Mouse (Mus musculus): Measurements from ENCODE around the gene Tmem174. TPM values are rescaled to one million over a fixed set of nuclear protein-coding genes. Genes with fewer than 3 reads are reported as not detected.

Gene Tmem174
- polyA plus RNA-seq, 1 experiment from 2014 or later, result not detected

- no peaks in the 10 kb centered on the region for H3K4me1 ChIP-seq (ENCODE audit: control insufficient read depth, insufficient read depth, low read length)
- H3K27me3 ChIP-seq (replicated peaks; ENCODE audit: control insufficient read depth, insufficient read depth, low read length), result no peaks in the 10 kb centered on the region
- no peak overlapping the region for H3K4me3 ChIP-seq (ENCODE audit: low read depth, low read length)
- ATAC-seq (ENCODE audit: low read depth), result no peak
- no peaks in the 10 kb centered on the region for H3K36me3 ChIP-seq (ENCODE audit: control insufficient read depth, insufficient read depth, low read length)
- H3K4me2 ChIP-seq (ENCODE audit: low read depth, low read length), result no peak overlapping the region
- whole genome bisulfite sequencing, result 56% methylated on average over 8 of the region's 8 CpGs
- no peak for DNase-seq (ENCODE audit: low spot score)
- H3K9me3 ChIP-seq (ENCODE audit: control insufficient read depth, low read length), result no peaks in the 10 kb centered on the region
- H3K27ac ChIP-seq (replicated peaks; ENCODE audit: low read depth, low read length), result no peak overlapping the region
- no peak overlapping the region for H3K9ac ChIP-seq (ENCODE audit: low read depth, low read length)
Measured at GRCm38 (mm10) chr13:98622881-98623549, 14.2 kb downstream of the Tmem174 start.

GRCm38 (mm10) chr13:98617429-98618067 is 19.7 kb downstream of the Tmem174 start:
- H3K4me2 ChIP-seq (ENCODE audit: low read depth, low read length), result no peak overlapping the region
- H3K9me3 ChIP-seq (ENCODE audit: control insufficient read depth, low read length), result peaks cover 8% of the 10 kb centered on the region
- H3K4me3 ChIP-seq (ENCODE audit: low read depth, low read length), result no peak overlapping the region
- no peaks in the 10 kb centered on the region for H3K27me3 ChIP-seq (replicated peaks; ENCODE audit: control insufficient read depth, insufficient read depth, low read length)
- WGBS, result 68% methylated on average over 17 of the region's 17 CpGs
- no peaks in the 10 kb centered on the region for H3K36me3 ChIP-seq (ENCODE audit: control insufficient read depth, insufficient read depth, low read length)
- no peak overlapping the region for H3K27ac ChIP-seq (replicated peaks; ENCODE audit: low read depth, low read length)
- ATAC-seq (ENCODE audit: low read depth) (no peak), DNase-seq (ENCODE audit: low spot score) (no peak)
- no peaks in the 10 kb centered on the region for H3K4me1 ChIP-seq (ENCODE audit: control insufficient read depth, insufficient read depth, low read length)
- no peak overlapping the region for H3K9ac ChIP-seq (ENCODE audit: low read depth, low read length)

GRCm38 (mm10) chr13:98607885-98608477 is 29.2 kb downstream of the Tmem174 start:
- DNase-seq (ENCODE audit: low spot score) (no peak), ATAC-seq (ENCODE audit: low read depth) (no peak)
- H3K9ac ChIP-seq (ENCODE audit: low read depth, low read length), result no peak overlapping the region
- peaks cover 12% of the 10 kb centered on the region for H3K9me3 ChIP-seq (ENCODE audit: control insufficient read depth, low read length)
- 0 out of 2 replicates have a peak, but pooled peaks cover 1% of the 10 kb centered on the region for H3K4me1 ChIP-seq (ENCODE audit: control insufficient read depth, insufficient read depth, low read length)
- 61% methylated on average over 9 of the region's 9 CpGs for WGBS
- no peak overlapping the region for H3K4me3 ChIP-seq (ENCODE audit: low read depth, low read length)
- no peaks in the 10 kb centered on the region for H3K27me3 ChIP-seq (replicated peaks; ENCODE audit: control insufficient read depth, insufficient read depth, low read length)
- H3K27ac ChIP-seq (replicated peaks; ENCODE audit: low read depth, low read length), result no peak overlapping the region
- no peaks in the 10 kb centered on the region for H3K36me3 ChIP-seq (ENCODE audit: control insufficient read depth, insufficient read depth, low read length)
- H3K4me2 ChIP-seq (ENCODE audit: low read depth, low read length), result no peak overlapping the region

DNA sequence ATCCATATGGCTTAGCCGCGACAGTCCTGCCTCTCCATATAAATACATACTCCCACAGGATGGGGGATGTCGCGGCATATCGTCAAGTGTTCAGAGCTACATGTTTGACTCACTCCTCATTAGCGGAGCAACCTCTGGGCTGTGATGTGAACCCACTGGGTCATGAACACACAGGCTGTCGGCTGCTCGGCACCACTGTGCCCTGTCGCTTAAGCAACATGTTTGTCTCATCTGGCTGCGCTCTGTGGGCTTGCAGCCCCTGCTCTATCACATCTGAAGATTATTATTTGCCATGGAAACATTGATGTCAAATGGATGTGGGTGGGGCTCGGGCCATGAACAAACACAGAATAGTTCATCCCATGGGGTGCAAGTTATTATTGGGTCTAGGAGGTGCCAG is 33.4 kb downstream of the Tmem174 start:
- no peak overlapping the region for H3K27ac ChIP-seq (replicated peaks; ENCODE audit: low read depth, low read length)
- no peak overlapping the region for H3K9ac ChIP-seq (ENCODE audit: low read depth, low read length)
- 57% methylated on average over 11 of the region's 11 CpGs for WGBS
- H3K27me3 ChIP-seq (replicated peaks; ENCODE audit: control insufficient read depth, insufficient read depth, low read length), result no peaks in the 10 kb centered on the region
- H3K9me3 ChIP-seq (ENCODE audit: control insufficient read depth, low read length), result 0 out of 2 replicates have a peak, but pooled peaks cover 7% of the 10 kb centered on the region
- DNase-seq (ENCODE audit: low spot score) (peak; percentile 68), ATAC-seq (ENCODE audit: low read depth) (peak; percentile 71)
- no peak overlapping the region for H3K4me2 ChIP-seq (ENCODE audit: low read depth, low read length)
- no peaks in the 10 kb centered on the region for H3K36me3 ChIP-seq (ENCODE audit: control insufficient read depth, insufficient read depth, low read length)
- no peak overlapping the region for H3K4me3 ChIP-seq (ENCODE audit: low read depth, low read length)
- H3K4me1 ChIP-seq (ENCODE audit: control insufficient read depth, insufficient read depth, low read length), result 0 out of 2 replicates have a peak, but pooled peaks cover 5% of the 10 kb centered on the region

- no peaks in the 10 kb centered on the region for H3K27me3 ChIP-seq (replicated peaks; ENCODE audit: control insufficient read depth, insufficient read depth, low read length)
- H3K4me2 ChIP-seq (ENCODE audit: low read depth, low read length), result no peak overlapping the region
- peaks cover 5% of the 10 kb centered on the region for H3K4me1 ChIP-seq (ENCODE audit: control insufficient read depth, insufficient read depth, low read length)
- no peak overlapping the region for H3K9ac ChIP-seq (ENCODE audit: low read depth, low read length)
- H3K36me3 ChIP-seq (ENCODE audit: control insufficient read depth, insufficient read depth, low read length), result no peaks in the 10 kb centered on the region
- DNase-seq (ENCODE audit: low spot score) (peak; percentile 71), ATAC-seq (ENCODE audit: low read depth) (peak; percentile 41; the same call in 1 of the 2 replicates)
- WGBS, result 90% methylated on average over 4 of the region's 4 CpGs
- H3K9me3 ChIP-seq (ENCODE audit: control insufficient read depth, low read length), result no peaks in the 10 kb centered on the region
- no peak overlapping the region for H3K27ac ChIP-seq (replicated peaks; ENCODE audit: low read depth, low read length)
- H3K4me3 ChIP-seq (ENCODE audit: low read depth, low read length), result no peak overlapping the region
Measured at GRCm38 (mm10) chr13:98596746-98597145, 40.5 kb downstream of the Tmem174 start.

DNA sequence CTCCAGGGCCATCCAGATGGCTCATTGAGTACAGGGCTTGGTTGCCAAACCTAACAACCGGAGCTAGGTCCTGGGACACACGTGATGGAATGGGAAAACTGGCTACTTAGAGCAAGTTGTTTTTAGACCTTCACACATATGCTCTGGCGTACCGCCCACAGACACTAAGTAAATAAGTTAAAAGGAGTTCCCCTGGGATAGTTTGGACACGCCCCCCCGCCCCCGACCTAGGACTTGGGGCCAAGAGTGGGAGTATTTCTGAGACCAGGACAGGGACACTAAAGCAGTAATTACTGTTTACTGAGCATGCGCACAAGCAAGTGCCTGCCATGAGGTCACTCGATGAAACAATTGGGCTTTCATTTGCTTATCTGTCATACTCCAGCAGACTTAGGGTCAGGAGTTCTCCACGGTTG is 42.5 kb downstream of the Tmem174 start:
- H3K4me1 ChIP-seq (ENCODE audit: control insufficient read depth, insufficient read depth, low read length), result peaks cover 14% of the 10 kb centered on the region
- no peak overlapping the region for H3K4me3 ChIP-seq (ENCODE audit: low read depth, low read length)
- no peak overlapping the region for H3K27ac ChIP-seq (replicated peaks; ENCODE audit: low read depth, low read length)
- H3K9me3 ChIP-seq (ENCODE audit: control insufficient read depth, low read length), result no peaks in the 10 kb centered on the region
- DNase-seq (ENCODE audit: low spot score) (no peak), ATAC-seq (ENCODE audit: low read depth) (no peak)
- no peak overlapping the region for H3K4me2 ChIP-seq (ENCODE audit: low read depth, low read length)
- H3K9ac ChIP-seq (ENCODE audit: low read depth, low read length), result no peak overlapping the region
- no peaks in the 10 kb centered on the region for H3K27me3 ChIP-seq (replicated peaks; ENCODE audit: control insufficient read depth, insufficient read depth, low read length)
- no peaks in the 10 kb centered on the region for H3K36me3 ChIP-seq (ENCODE audit: control insufficient read depth, insufficient read depth, low read length)
- WGBS, result 35% methylated on average over 10 of the region's 10 CpGs

GRCm38 (mm10) chr13:98593938-98594539 is 43.2 kb downstream of the Tmem174 start:
- no peak overlapping the region for H3K4me2 ChIP-seq (ENCODE audit: low read depth, low read length)
- H3K27me3 ChIP-seq (replicated peaks; ENCODE audit: control insufficient read depth, insufficient read depth, low read length), result no peaks in the 10 kb centered on the region
- H3K9me3 ChIP-seq (ENCODE audit: control insufficient read depth, low read length), result no peaks in the 10 kb centered on the region
- 35% methylated on average over 11 of the region's 11 CpGs for WGBS
- H3K27ac ChIP-seq (replicated peaks; ENCODE audit: low read depth, low read length), result no peak overlapping the region
- ATAC-seq (ENCODE audit: low read depth) (no peak), DNase-seq (ENCODE audit: low spot score) (no peak)
- no peak overlapping the region for H3K4me3 ChIP-seq (ENCODE audit: low read depth, low read length)
- H3K36me3 ChIP-seq (ENCODE audit: control insufficient read depth, insufficient read depth, low read length), result no peaks in the 10 kb centered on the region
- H3K9ac ChIP-seq (ENCODE audit: low read depth, low read length), result no peak overlapping the region
- peaks cover 19% of the 10 kb centered on the region for H3K4me1 ChIP-seq (ENCODE audit: control insufficient read depth, insufficient read depth, low read length)

- peaks cover 10% of the 10 kb centered on the region; the same call in 1 of the 2 replicates for H3K27me3 ChIP-seq (replicated peaks; ENCODE audit: control insufficient read depth, insufficient read depth, low read length)
- WGBS, result 34% methylated on average over 6 of the region's 6 CpGs
- no peak for DNase-seq (ENCODE audit: low spot score)
Measured at GRCm38 (mm10) chr13:98591406-98591805, 45.8 kb downstream of the Tmem174 start.

More at GRCm38 (mm10) chr13:98591406-98591805, 45.8 kb downstream of the Tmem174 start:
- Histone ChIP-seq H3K4me3 (ENCODE audit: low read depth, low read length) (no peak overlapping the region), H3K27ac (replicated peaks; ENCODE audit: low read depth, low read length) (peak overlapping the region; percentile 40; the same call in 1 of the 2 replicates), H3K9ac (ENCODE audit: low read depth, low read length) (no peak overlapping the region), H3K4me2 (ENCODE audit: low read depth, low read length) (no peak overlapping the region), H3K4me1 (ENCODE audit: control insufficient read depth, insufficient read depth, low read length) (peaks cover 29% of the 10 kb centered on the region), H3K9me3 (ENCODE audit: control insufficient read depth, low read length) (no peaks in the 10 kb centered on the region), H3K36me3 (ENCODE audit: control insufficient read depth, insufficient read depth, low read length) (no peaks in the 10 kb centered on the region)
- no peak for ATAC-seq (ENCODE audit: low read depth)
